Comparison of ENCODE assay signal across 8 mouse cellular contexts in the genomic region with DNA sequence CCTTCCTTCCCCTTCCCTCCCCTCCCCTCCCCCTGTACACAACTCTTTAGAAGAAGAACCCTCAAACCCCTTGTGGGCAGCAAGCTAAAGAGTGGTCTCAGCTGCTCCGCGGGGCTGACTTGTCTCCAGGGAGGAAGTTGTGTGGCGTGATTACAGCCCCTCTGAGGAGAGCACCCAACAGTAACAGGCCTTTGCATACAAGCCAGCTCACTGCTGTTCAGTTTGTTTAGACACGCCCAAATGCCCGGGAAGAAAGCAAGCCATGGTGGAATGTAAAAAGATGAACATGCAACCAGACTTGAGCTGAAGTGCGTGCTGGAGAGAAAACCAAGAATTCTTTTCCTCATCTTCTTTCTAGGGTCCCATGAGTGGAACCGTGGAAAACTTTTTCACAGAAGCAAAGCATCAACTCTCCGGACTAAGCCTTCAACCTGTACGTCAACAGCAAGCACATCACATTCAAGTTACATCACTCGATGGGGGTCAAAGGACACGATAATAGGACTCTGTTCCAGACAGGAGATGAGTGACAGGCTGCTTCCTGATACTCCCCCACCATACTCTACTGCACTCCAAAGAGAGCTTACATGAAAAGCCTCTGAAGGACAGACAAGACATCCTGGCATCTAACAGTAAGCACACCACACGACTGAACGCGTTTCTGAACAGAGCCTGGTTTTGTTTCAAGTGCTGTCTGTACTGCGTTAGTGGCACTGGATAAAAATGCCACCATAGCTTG.
DNase-seq lines count a peak whose midpoint lies in the region; ATAC-seq and TF ChIP-seq lines count a peak whose summit lies in the region.

No protein-coding gene starts in this region.

- 57% methylated on average over 15 of the region's 15 CpGs for WGBS in forebrain, embryonic 14.5 days
- 62% methylated on average over 15 of the region's 15 CpGs for WGBS in forebrain, embryonic 16.5 days
- 18% methylated on average over 15 of the region's 15 CpGs for WGBS in thymus, adult 2 months
- WGBS in liver, embryonic 11.5 days, result 32% methylated on average over 15 of the region's 15 CpGs

- H3K36me3 ChIP-seq in forebrain, embryonic 14.5 days (ENCODE audit: control insufficient read depth, insufficient read depth, low read length), result no peaks in the 10 kb centered on the region
- no peaks in the 10 kb centered on the region for H3K36me3 ChIP-seq in forebrain, embryonic 16.5 days (ENCODE audit: control insufficient read depth, insufficient read depth)
- H3K36me3 ChIP-seq in thymus, adult 2 months (ENCODE audit: control insufficient read depth, insufficient read depth, low read length), result no peaks in the 10 kb centered on the region
- H3K36me3 ChIP-seq in liver, embryonic 11.5 days (ENCODE audit: control insufficient read depth, insufficient read depth, low read length), result no peaks in the 10 kb centered on the region

- no peak for DNase-seq in forebrain, embryonic 14.5 days (ENCODE audit: low spot score)
- peak; percentile 66 for DNase-seq in thymus, postnatal 0 days (ENCODE audit: low spot score)
- DNase-seq in thymus, adult 2 months, result no peak
- no peak for DNase-seq in liver, embryonic 11.5 days (ENCODE audit: low spot score)
- peak; percentile 19 for DNase-seq in yolk sac, embryonic 10.5 days (ENCODE audit: low spot score)
- no peak for DNase-seq in urinary bladder, postnatal 25 days (ENCODE audit: low spot score)
- DNase-seq in MN1 (ENCODE audit: low spot score), result no peak

- H3K9me3 ChIP-seq in forebrain, embryonic 14.5 days (replicated peaks; ENCODE audit: control insufficient read depth, low read length), result no peaks in the 10 kb centered on the region
- no peaks in the 10 kb centered on the region for H3K9me3 ChIP-seq in forebrain, embryonic 16.5 days (ENCODE audit: control insufficient read depth, low read length)
- H3K9me3 ChIP-seq in liver, embryonic 11.5 days (ENCODE audit: control insufficient read depth, low read length), result no peaks in the 10 kb centered on the region

- H3K4me3 ChIP-seq in forebrain, embryonic 14.5 days (ENCODE audit: low read depth, low read length), result no peak overlapping the region
- no peak overlapping the region for H3K4me3 ChIP-seq in forebrain, embryonic 16.5 days (replicated peaks; ENCODE audit: low read length)
- no peak overlapping the region for H3K4me3 ChIP-seq in thymus, adult 2 months (ENCODE audit: control insufficient read depth, insufficient read depth, low read length)
- no peak overlapping the region for H3K4me3 ChIP-seq in liver, embryonic 11.5 days (ENCODE audit: low read depth, low read length)

- peaks cover 9% of the 10 kb centered on the region for H3K4me1 ChIP-seq in forebrain, embryonic 14.5 days (ENCODE audit: control insufficient read depth, insufficient read depth, low read length)
- peaks cover 22% of the 10 kb centered on the region for H3K4me1 ChIP-seq in forebrain, embryonic 16.5 days (replicated peaks; ENCODE audit: control insufficient read depth, insufficient read depth, low read length)
- H3K4me1 ChIP-seq in thymus, adult 2 months (replicated peaks; ENCODE audit: control insufficient read depth, insufficient read depth, low read length), result peaks cover 35% of the 10 kb centered on the region
- peaks cover 36% of the 10 kb centered on the region for H3K4me1 ChIP-seq in liver, embryonic 11.5 days (replicated peaks; ENCODE audit: control insufficient read depth, insufficient read depth, low read length)

- H3K9ac ChIP-seq in forebrain, embryonic 14.5 days (ENCODE audit: low read length), result no peak overlapping the region
- H3K9ac ChIP-seq in forebrain, embryonic 16.5 days (replicated peaks; ENCODE audit: low read depth, low read length), result no peak overlapping the region
- H3K9ac ChIP-seq in liver, embryonic 11.5 days (ENCODE audit: low read depth, low read length), result peak overlapping the region; percentile 30; the same call in 1 of the 2 replicates

- no peak for TF ChIP-seq CTCF in thymus, adult 2 months (IDR thresholded peaks at IDR 0.05; ENCODE audit: borderline replicate concordance, control insufficient read depth, extremely low read depth, insufficient read depth, low read length, poor library complexity)

- H3K4me2 ChIP-seq in forebrain, embryonic 14.5 days (ENCODE audit: low read length), result no peak overlapping the region
- H3K4me2 ChIP-seq in forebrain, embryonic 16.5 days (ENCODE audit: low read length), result no peak overlapping the region
- peak overlapping the region; percentile 46 for H3K4me2 ChIP-seq in liver, embryonic 11.5 days

- no peaks in the 10 kb centered on the region for H3K27me3 ChIP-seq in forebrain, embryonic 14.5 days (replicated peaks; ENCODE audit: control insufficient read depth, insufficient read depth, low read length)
- no peaks in the 10 kb centered on the region for H3K27me3 ChIP-seq in forebrain, embryonic 16.5 days (replicated peaks; ENCODE audit: control insufficient read depth, insufficient read depth, low read length)
- H3K27me3 ChIP-seq in thymus, adult 2 months (ENCODE audit: control insufficient read depth, insufficient read depth, low read length), result no peaks in the 10 kb centered on the region
- H3K27me3 ChIP-seq in liver, embryonic 11.5 days (replicated peaks; ENCODE audit: control insufficient read depth, insufficient read depth, low read length), result no peaks in the 10 kb centered on the region

- no peak overlapping the region for H3K27ac ChIP-seq in forebrain, embryonic 14.5 days (ENCODE audit: low read depth, low read length)
- no peak overlapping the region for H3K27ac ChIP-seq in forebrain, embryonic 16.5 days (ENCODE audit: low read length)
- no peak overlapping the region for H3K27ac ChIP-seq in thymus, adult 2 months (ENCODE audit: control insufficient read depth, insufficient read depth, low read length)
- H3K27ac ChIP-seq in liver, embryonic 11.5 days (ENCODE audit: low read depth, low read length), result peak overlapping the region; percentile 38

- 0 out of 2 replicates have a peak, but pooled peaks have one; percentile 40 for ATAC-seq in forebrain, embryonic 14.5 days
- no peak for ATAC-seq in forebrain, embryonic 16.5 days
- ATAC-seq in liver, embryonic 11.5 days (replicated peaks; ENCODE audit: low FRiP score), result peak; percentile 48

- TF ChIP-seq POLR2A in thymus, adult 2 months (IDR thresholded peaks at IDR 0.05; ENCODE audit: control insufficient read depth, extremely low read depth, insufficient read depth, low read length, poor library complexity), result no peak

Comparison
In these comparisons a context has a peak if more than half of its experiments do, and no peak if none do; other contexts are left out.
1. DNase-seq: peak in thymus, postnatal 0 days (single experiment) and yolk sac, embryonic 10.5 days (single experiment); none in forebrain, embryonic 14.5 days (single experiment), thymus, adult 2 months (single experiment), liver, embryonic 11.5 days (single experiment), urinary bladder, postnatal 25 days (single experiment) and MN1 (single experiment).